Mouse (Mus musculus) liver (tissue): ENCODE measurements at regions not wholly inside any gene's neighbourhood (a gene's known extent, or its start where the extent isn't known, plus 50 kb on each side); places are given as distances from the start of the nearest gene placed in this dataset.

Experiments used
- DNase-seq: peaks from one replicate; pipeline ENCODE4 v3.0.0-alpha.2; 2020; ENCODE audit warnings: mixed read lengths

DNA sequence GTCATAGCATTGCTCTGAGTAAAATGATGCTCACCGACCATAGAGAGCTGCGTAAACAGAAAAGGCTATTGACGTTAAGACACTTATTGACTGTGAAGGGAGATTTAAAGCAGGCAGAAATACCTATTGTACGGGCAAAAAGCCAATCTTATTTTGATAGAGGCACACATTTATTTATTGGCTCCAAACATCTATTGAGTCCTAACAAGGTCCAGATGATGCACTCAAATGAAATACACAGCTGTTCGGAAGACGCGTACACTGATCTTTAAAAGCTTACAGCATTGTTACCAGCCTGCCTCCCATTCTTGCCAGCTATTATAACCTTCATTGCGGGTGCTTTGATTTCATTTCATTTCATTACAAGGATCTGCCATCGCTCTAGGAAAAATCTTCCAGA is 102.0 kb upstream of the Map1b start:
- no peak for DNase-seq

GRCm38 (mm10) chr13:99617457-99617856 is 101.1 kb upstream of the Map1b start:
- no peak for DNase-seq

GRCm38 (mm10) chr13:99611715-99612494 is 95.6 kb upstream of the Map1b start:
- DNase-seq = no peak

- DNase-seq = no peak
These were observed 94.2 kb upstream of the Map1b start for GRCm38 (mm10) chr13:99610498-99610897.

DNA sequence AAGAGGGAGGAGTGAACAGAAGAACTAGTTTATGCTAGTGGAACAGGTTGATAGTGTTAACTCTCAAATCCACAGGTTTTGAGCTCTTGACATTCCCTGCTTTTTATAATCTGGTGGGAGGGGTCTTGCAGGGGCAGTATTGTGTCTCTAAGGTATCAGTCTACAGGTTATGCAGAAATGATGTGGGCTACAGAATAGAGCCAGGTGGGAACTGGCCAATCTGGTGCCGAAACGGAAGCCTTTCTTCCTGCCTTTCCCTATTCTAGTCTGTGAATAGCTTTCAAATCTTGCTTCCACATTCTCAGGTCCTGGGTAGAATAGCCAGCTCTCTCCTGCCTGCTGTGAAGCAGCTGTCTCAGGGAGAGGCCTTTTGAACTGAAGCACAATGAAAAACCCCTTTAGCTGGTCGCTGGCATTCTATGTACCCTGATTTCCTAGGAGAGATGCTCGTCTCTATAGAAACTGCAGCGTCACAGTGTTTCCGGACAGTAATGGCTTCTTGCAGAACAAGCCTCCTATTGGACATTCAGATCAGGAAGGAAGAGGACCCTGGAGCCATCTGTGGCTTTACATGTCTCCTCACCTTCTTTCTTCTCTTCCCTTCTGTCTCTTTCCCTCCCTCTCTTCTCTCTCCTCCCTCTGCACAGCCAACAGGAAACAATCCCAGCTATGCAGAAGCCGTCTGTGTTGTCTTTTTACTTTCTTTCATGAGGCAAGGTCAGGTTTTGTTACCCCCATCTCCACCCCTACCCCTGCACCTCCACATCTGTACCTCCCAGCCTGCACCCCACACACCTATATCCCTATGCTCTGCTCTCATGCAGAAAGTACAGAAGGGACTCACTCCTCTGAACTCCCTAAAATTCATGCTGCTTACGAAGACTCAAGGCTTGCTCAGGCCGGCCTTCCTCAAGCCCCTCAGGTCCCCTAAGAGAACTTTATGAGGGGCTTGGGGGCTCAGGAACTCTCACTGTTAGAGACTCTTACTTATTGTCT is 93.1 kb upstream of the Map1b start:
- no peak for DNase-seq

DNA sequence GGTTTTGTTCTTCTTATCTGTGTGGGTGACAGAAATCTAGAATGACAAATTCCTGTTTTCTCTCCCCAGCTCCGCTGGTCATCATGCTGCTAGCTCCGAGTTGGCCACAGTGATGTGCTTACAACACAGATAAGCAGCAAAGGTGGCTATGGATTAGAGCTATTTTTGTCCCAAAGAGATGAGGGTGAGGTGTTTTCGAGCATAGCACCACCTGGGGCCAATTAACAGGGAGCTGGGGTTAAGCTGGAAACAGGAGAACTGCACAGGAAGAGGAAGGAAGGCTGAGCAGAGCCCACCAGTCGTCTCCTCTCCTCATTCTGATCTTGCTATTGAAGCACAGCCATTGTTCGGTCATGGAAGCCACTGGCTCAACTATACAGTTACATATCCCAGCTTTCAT is 92.3 kb upstream of the Map1b start:
- DNase-seq = no peak

- DNase-seq = no peak
These were observed 90.9 kb upstream of the Map1b start for GRCm38 (mm10) chr13:99607208-99607607.

GRCm38 (mm10) chr13:99606606-99606990 is 90.3 kb upstream of the Map1b start:
- no peak for DNase-seq

- no peak for DNase-seq
These were observed 89.7 kb upstream of the Map1b start for GRCm38 (mm10) chr13:99605866-99606605.

- DNase-seq = no peak
These were observed 81.6 kb upstream of the Map1b start for GRCm38 (mm10) chr13:99597891-99598290.

- no peak for DNase-seq
These were observed 77.8 kb upstream of the Map1b start for GRCm38 (mm10) chr13:99593846-99594813.

DNA sequence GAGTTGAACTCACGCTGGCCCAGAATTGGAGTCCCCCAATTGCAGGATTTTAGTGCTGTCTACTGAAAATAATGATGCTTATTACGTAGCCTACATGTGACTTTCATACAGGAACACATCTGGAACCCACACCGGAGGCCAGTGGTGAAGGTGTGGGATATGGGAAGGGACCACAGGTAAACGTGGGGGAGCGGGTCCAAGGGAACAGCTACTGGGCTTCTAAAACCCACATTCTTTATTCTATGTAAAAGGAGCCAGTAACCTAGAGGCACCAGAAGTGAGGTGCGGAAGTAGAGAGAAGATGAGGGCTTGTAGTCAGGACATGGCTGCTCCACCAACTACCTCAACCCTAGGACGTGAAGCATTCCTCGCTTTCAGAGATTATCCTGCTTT is 76.9 kb upstream of the Map1b start:
- no peak for DNase-seq

- peak; percentile 12 for DNase-seq
These were observed 76.4 kb upstream of the Map1b start for GRCm38 (mm10) chr13:99592596-99593242.

DNA sequence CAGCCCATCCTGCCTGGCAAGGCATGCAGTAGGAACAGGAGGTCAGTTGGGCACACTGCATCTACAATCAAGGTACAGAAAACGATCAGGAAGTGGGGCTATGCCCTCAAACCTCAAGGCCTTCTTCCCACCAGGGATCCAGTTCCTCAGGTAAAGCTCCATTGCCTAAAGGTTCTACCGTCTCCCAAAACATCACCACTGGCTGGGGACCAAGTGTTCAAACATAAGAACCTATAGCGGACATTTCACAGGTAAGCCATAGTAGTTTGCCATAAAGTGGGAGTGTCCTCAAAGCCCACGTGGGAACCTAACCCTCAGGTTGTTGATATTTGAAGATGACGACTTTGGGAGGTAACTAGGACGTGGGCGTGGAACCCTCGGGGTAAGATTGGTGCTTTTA is 72.3 kb upstream of the Map1b start:
- DNase-seq = no peak

GRCm38 (mm10) chr13:99583841-99584240 is 67.5 kb upstream of the Map1b start:
- DNase-seq = no peak

DNA sequence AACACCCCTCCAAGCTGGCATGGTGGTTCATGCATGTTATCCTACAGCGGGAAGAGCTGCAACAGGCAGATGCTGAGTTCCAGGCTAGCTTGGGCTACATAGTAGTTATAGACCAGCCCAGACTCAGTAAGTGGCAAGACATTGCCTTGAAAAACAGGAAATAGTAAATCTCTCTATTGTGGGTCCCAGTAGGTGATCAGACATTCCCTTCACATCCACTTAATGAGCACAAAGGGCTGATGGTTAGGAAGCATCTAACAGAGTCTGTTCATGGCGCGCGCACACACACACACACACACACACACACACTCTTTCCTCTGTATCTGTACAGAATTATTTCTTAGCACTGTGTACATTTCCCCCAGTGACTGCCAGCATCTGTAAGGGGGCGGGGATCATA is 64.0 kb upstream of the Map1b start:
- no peak for DNase-seq

- DNase-seq = no peak
These were observed 63.3 kb upstream of the Map1b start for GRCm38 (mm10) chr13:99579596-99580175.

DNA sequence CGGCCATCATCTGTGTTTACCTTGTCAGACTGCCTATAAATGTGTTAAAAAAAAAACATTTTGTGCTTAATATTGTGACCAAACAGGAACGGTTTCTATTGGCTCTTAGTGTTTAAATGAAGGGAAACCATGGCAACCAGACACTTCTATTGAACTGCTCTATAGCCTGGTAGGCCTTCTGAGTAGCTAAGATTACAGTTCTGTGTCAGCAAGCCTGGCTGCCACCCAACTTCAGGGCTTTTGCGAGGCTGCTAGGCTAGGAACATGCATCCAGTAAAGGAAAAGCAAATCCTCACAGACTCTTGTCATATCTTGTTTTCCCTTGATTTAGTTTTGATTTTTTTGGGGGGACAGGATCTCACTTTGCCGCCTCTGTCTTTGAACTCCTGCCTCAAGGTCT is 61.3 kb upstream of the Map1b start:
- no peak for DNase-seq

GRCm38 (mm10) chr13:99573021-99573420 is 56.7 kb upstream of the Map1b start:
- DNase-seq = no peak

DNA sequence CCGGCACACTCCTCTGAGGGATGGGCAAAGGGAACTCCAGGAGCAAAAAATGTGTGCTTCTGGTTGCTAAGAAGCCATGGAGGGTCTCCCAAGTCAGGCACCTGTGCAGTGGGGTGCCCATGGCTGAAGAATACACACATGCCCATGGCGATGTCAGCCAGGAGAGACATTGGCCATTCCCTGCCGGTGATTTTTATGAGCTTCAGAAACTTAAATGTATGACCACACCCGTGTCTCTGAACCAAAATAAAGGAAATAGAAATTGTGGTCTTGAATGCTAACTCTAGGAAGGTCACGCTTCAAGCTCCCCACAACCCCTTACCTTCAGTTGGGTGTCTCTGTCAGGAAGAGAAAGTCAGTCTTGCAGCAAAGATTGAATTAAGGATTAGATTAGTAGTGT is 56.0 kb upstream of the Map1b start:
- DNase-seq = no peak
